Mouse (Mus musculus): Measurements from ENCODE around the gene Syp. TPM values are rescaled to one million over a fixed set of nuclear protein-coding genes. Genes with fewer than 3 reads are reported as not detected.
A peak's percentile ranks its signal among the peaks of the same experiment; 100 is the strongest.

The Syp gene
- polyA plus RNA-seq, 1 experiment from 2014 or later: 223 TPM

GRCm38 (mm10) chrX:7680864-7681263, 42.6 kb downstream of the Syp start, which contains the start of gene Magix:
Gene Magix, minus strand, starts transcription at chrX:7681251.
- Histone ChIP-seq H3K27me3 (replicated peaks) (no peaks in the 10 kb centered on the region), H3K27ac (replicated peaks) (no peak within 1 kb of the TSS), H3K36me3 (no peaks in the 10 kb centered on the region), H3K9me3 (replicated peaks) (no peaks in the 10 kb centered on the region), H3K9ac (replicated peaks) (no peak within 1 kb of the TSS), H3K4me2 (peak within 1 kb of the TSS; percentile 55), H3K4me1 (0 out of 2 replicates have a peak, but pooled peaks cover 4% of the 10 kb centered on the region), H3K4me3 (replicated peaks) (peak within 1 kb of the TSS; percentile 30; the same call in 1 of the 2 replicates)
- ATAC-seq (ENCODE audit: low FRiP score): no peak
- WGBS: 70% methylated on average over 14 of the region's 14 CpGs

GRCm38 (mm10) chrX:7688321-7688720, 50.0 kb downstream of the Syp start:
- no peaks in the 10 kb centered on the region for H3K4me1 ChIP-seq
- no peaks in the 10 kb centered on the region for H3K36me3 ChIP-seq
- H3K27ac ChIP-seq (replicated peaks): no peak overlapping the region
- no peaks in the 10 kb centered on the region for H3K9me3 ChIP-seq (replicated peaks)
- H3K9ac ChIP-seq (replicated peaks): no peak overlapping the region
- no peak overlapping the region for H3K4me2 ChIP-seq
- H3K27me3 ChIP-seq (replicated peaks): no peaks in the 10 kb centered on the region
- WGBS: 95% methylated on average over 2 of the region's 2 CpGs
- ATAC-seq (ENCODE audit: low FRiP score): no peak
- no peak overlapping the region for H3K4me3 ChIP-seq (replicated peaks)

GRCm38 (mm10) chrX:7690486-7690885, 52.2 kb downstream of the Syp start:
- H3K4me3 ChIP-seq (replicated peaks): no peak overlapping the region
- H3K27ac ChIP-seq (replicated peaks): no peak overlapping the region
- H3K27me3 ChIP-seq (replicated peaks): no peaks in the 10 kb centered on the region
- WGBS: 71% methylated on average over 3 of the region's 3 CpGs
- H3K36me3 ChIP-seq: no peaks in the 10 kb centered on the region
- no peaks in the 10 kb centered on the region for H3K9me3 ChIP-seq (replicated peaks)
- H3K4me1 ChIP-seq: no peaks in the 10 kb centered on the region
- H3K9ac ChIP-seq (replicated peaks): no peak overlapping the region
- no peak overlapping the region for H3K4me2 ChIP-seq
- ATAC-seq (ENCODE audit: low FRiP score): no peak

GRCm38 (mm10) chrX:7692862-7693261, 54.6 kb downstream of the Syp start:
- H3K27me3 ChIP-seq (replicated peaks): no peaks in the 10 kb centered on the region
- peaks cover 3% of the 10 kb centered on the region; the same call in 1 of the 2 replicates for H3K4me1 ChIP-seq
- H3K4me3 ChIP-seq (replicated peaks): no peak overlapping the region
- H3K4me2 ChIP-seq: no peak overlapping the region
- ATAC-seq (ENCODE audit: low FRiP score): no peak
- H3K9me3 ChIP-seq (replicated peaks): no peaks in the 10 kb centered on the region
- no peak overlapping the region for H3K27ac ChIP-seq (replicated peaks)
- H3K9ac ChIP-seq (replicated peaks): no peak overlapping the region
- no peaks in the 10 kb centered on the region for H3K36me3 ChIP-seq
- WGBS: 44% methylated on average over 4 of the region's 4 CpGs

- peak; percentile 75 for ATAC-seq (ENCODE audit: low FRiP score)
- H3K4me2 ChIP-seq: peak overlapping the region; percentile 57
- peak overlapping the region; percentile 54 for H3K4me3 ChIP-seq (replicated peaks)
- H3K27ac ChIP-seq (replicated peaks): peak overlapping the region; percentile 41; the same call in 1 of the 2 replicates
- no peak overlapping the region for H3K9ac ChIP-seq (replicated peaks)
- 36% methylated on average over 6 of the region's 6 CpGs for WGBS
- peaks cover 15% of the 10 kb centered on the region for H3K4me1 ChIP-seq
- no peaks in the 10 kb centered on the region for H3K9me3 ChIP-seq (replicated peaks)
- H3K36me3 ChIP-seq: no peaks in the 10 kb centered on the region
- H3K27me3 ChIP-seq (replicated peaks): no peaks in the 10 kb centered on the region
Observed at GRCm38 (mm10) chrX:7696520-7696919, 58.2 kb downstream of the Syp start.

GRCm38 (mm10) chrX:7696954-7697381, 58.7 kb downstream of the Syp start, which contains the start of gene Gpkow:
Gene Gpkow, plus strand, starts transcription at chrX:7697131.
- peak within 1 kb of the TSS; percentile 46 for H3K9ac ChIP-seq (replicated peaks)
- no peaks in the 10 kb centered on the region for H3K36me3 ChIP-seq
- peaks cover 15% of the 10 kb centered on the region for H3K4me1 ChIP-seq
- peak within 1 kb of the TSS; percentile 72 for H3K27ac ChIP-seq (replicated peaks)
- WGBS: 14% methylated on average over 33 of the region's 33 CpGs
- ATAC-seq (ENCODE audit: low FRiP score): peak; percentile 95
- H3K4me2 ChIP-seq: peak within 1 kb of the TSS; percentile 57
- H3K4me3 ChIP-seq (replicated peaks): peak within 1 kb of the TSS; percentile 54
- H3K9me3 ChIP-seq (replicated peaks): no peaks in the 10 kb centered on the region
- no peaks in the 10 kb centered on the region for H3K27me3 ChIP-seq (replicated peaks)

Other genes starting within 250 kb of the Syp start
- gene Foxp3, start 64.8 kb upstream of the Syp start, polyA plus RNA-seq (2015; fragmentation: Nextera tagmentation; extraction: Ambion mirVana): 0.08 and 0.26 TPM in 2 replicates
- gene Ppp1r3f, start 64.2 kb upstream of the Syp start, polyA plus RNA-seq (2015; fragmentation: Nextera tagmentation; extraction: Ambion mirVana): 6.0 and 7.5 TPM in 2 replicates
- 28.4 and 29.5 TPM in 2 replicates for gene Ccdc22, start 33.0 kb upstream of the Syp start, polyA plus RNA-seq (2015; fragmentation: Nextera tagmentation; extraction: Ambion mirVana)
- 0.24 and 0.35 TPM in 2 replicates for gene Cacna1f, start 31.4 kb upstream of the Syp start, polyA plus RNA-seq (2015; fragmentation: Nextera tagmentation; extraction: Ambion mirVana)
- 1.7 and 3.8 TPM in 2 replicates for gene Prickle3, start 18.8 kb downstream of the Syp start, polyA plus RNA-seq (2015; fragmentation: Nextera tagmentation; extraction: Ambion mirVana)
- gene Plp2, start 32.9 kb downstream of the Syp start, polyA plus RNA-seq (2015; fragmentation: Nextera tagmentation; extraction: Ambion mirVana): 20.3 and 50.6 TPM in 2 replicates
- gene Magix, start 42.8 kb downstream of the Syp start, polyA plus RNA-seq (2015; fragmentation: Nextera tagmentation; extraction: Ambion mirVana): 0.13 TPM in 1 of 2 replicates, not detected in the other
- 46.0 and 46.5 TPM in 2 replicates for gene Gpkow, start 58.7 kb downstream of the Syp start, polyA plus RNA-seq (2015; fragmentation: Nextera tagmentation; extraction: Ambion mirVana)
- 34.6 and 34.9 TPM in 2 replicates for gene Wdr45, start 75.9 kb downstream of the Syp start, polyA plus RNA-seq (2015; fragmentation: Nextera tagmentation; extraction: Ambion mirVana)
- 1.4 TPM in 1 of 2 replicates, not detected in the other for gene Gm45208, start 83.8 kb downstream of the Syp start, polyA plus RNA-seq (2015; fragmentation: Nextera tagmentation; extraction: Ambion mirVana)
- 128 and 132 TPM in 2 replicates for gene Praf2, start 90.0 kb downstream of the Syp start, polyA plus RNA-seq (2015; fragmentation: Nextera tagmentation; extraction: Ambion mirVana)
- 50.8 and 56.3 TPM in 2 replicates for gene Ccdc120, start 112.4 kb downstream of the Syp start, polyA plus RNA-seq (2015; fragmentation: Nextera tagmentation; extraction: Ambion mirVana)
- 24.7 and 25.2 TPM in 2 replicates for gene Tfe3, start 124.1 kb downstream of the Syp start, polyA plus RNA-seq (2015; fragmentation: Nextera tagmentation; extraction: Ambion mirVana)
- 63.0 and 67.4 TPM in 2 replicates for gene Gripap1, start 151.3 kb downstream of the Syp start, polyA plus RNA-seq (2015; fragmentation: Nextera tagmentation; extraction: Ambion mirVana)
- gene Kcnd1, start 183.8 kb downstream of the Syp start, polyA plus RNA-seq (2015; fragmentation: Nextera tagmentation; extraction: Ambion mirVana): 5.7 and 6.5 TPM in 2 replicates
- 40.0 and 40.4 TPM in 2 replicates for gene Otud5, start 202.9 kb downstream of the Syp start, polyA plus RNA-seq (2015; fragmentation: Nextera tagmentation; extraction: Ambion mirVana)
- 21.0 and 26.8 TPM in 2 replicates for gene Pim2, start 239.8 kb downstream of the Syp start, polyA plus RNA-seq (2015; fragmentation: Nextera tagmentation; extraction: Ambion mirVana)
- 46.9 and 47.3 TPM in 2 replicates for gene Slc35a2, start 245.6 kb downstream of the Syp start, polyA plus RNA-seq (2015; fragmentation: Nextera tagmentation; extraction: Ambion mirVana)

Measured in neural tube, embryonic 15.5 days (tissue).